Mouse (Mus musculus) heart, postnatal 10 days (tissue): ENCODE data around the gene Gm27027. TPM values are rescaled to one million over a fixed set of nuclear protein-coding genes. Genes with fewer than 3 reads are reported as not detected.

Experiments
- DNase-seq, 2 experiments: peaks; one replicate each; pipeline ENCODE4 v3.0.0; 2021
- intact Hi-C: fragments of 180-260 bp; cut with DNase I; formaldehyde crosslinking; loops from one replicate; pipeline ENCODE4 v1.15.1; 2025
- total RNA-seq, 2 experiments: library from RNA; stranded (reverse); gene quantifications; 2 replicates each; pipeline ENCODE4 v1.2.3; 2021

Gm27027 gene
- total RNA-seq, 2 experiments from 2014 or later, result 1.0 TPM; not detected in 1

GRCm38 (mm10) chr2:93944099-93944498, 52.1 kb downstream of the Gm27027 start:
- intact Hi-C loops, result no loop called here
- DNase-seq, result no peak

- peak; percentile 72 to 74 for DNase-seq
- intact Hi-C loops, result no loop called here
Measured at GRCm38 (mm10) chr2:93941670-93942069, 54.5 kb downstream of the Gm27027 start.

- no peak for DNase-seq
- intact Hi-C loops, result no loop called here
Measured at GRCm38 (mm10) chr2:93938534-93938933, 57.6 kb downstream of the Gm27027 start.

GRCm38 (mm10) chr2:93928866-93929265, 67.3 kb downstream of the Gm27027 start:
- intact Hi-C loops, result no loop called here
- no peak for DNase-seq

GRCm38 (mm10) chr2:93927701-93928437, 68.3 kb downstream of the Gm27027 start:
- intact Hi-C loops, result no loop called here
- DNase-seq, result no peak

- DNase-seq, result no peak
- intact Hi-C loops, result no loop called here
Measured at GRCm38 (mm10) chr2:93926141-93926540, 70.0 kb downstream of the Gm27027 start.

GRCm38 (mm10) chr2:93919093-93919492, 77.1 kb downstream of the Gm27027 start:
- intact Hi-C loops, result no loop called here
- no peak for DNase-seq

- intact Hi-C loops, result no loop called here
- DNase-seq, result no peak
Measured at GRCm38 (mm10) chr2:93913552-93913951, 82.6 kb downstream of the Gm27027 start.

- intact Hi-C loops, result no loop called here
- DNase-seq, result peak; percentile 28 to 31
Measured at GRCm38 (mm10) chr2:93911942-93912341, 84.2 kb downstream of the Gm27027 start.

- intact Hi-C loops, result loop anchor here (2.0 kb wide), 1 partner anchor 45 kb away; no protein-coding TSS in a partner anchor
- no peak for DNase-seq
Measured at GRCm38 (mm10) chr2:93909716-93910115, 86.4 kb downstream of the Gm27027 start.

GRCm38 (mm10) chr2:93907519-93908294, 88.4 kb downstream of the Gm27027 start:
- intact Hi-C loops, result loop anchor here (2.0 kb wide), 1 partner anchor 47 kb away; no protein-coding TSS in a partner anchor
- peak; percentile 35 to 36 for DNase-seq

Other genes with a start within 250 kb of the Gm27027 start
- gene Ext2, start 173.8 kb downstream of the Gm27027 start, total RNA-seq, result 10 to 100 TPM; 58.0 to 59.9 TPM
- gene Accs, start 146.4 kb downstream of the Gm27027 start, total RNA-seq, result 1 to 10 TPM; 5.4 to 7.6 TPM
- under 1 TPM in 1 of 2 experiments, not detected in 1; 0.24 TPM for gene Accsl, start 127.2 kb downstream of the Gm27027 start, total RNA-seq
- gene Gm13889, start 39.2 kb downstream of the Gm27027 start, total RNA-seq, result 10 to 100 TPM; 25.3 to 29.4 TPM
- 10 to 100 TPM; 70.0 to 78.2 TPM for gene Alkbh3, start 14.5 kb upstream of the Gm27027 start, total RNA-seq
- gene Hsd17b12, start 161.6 kb upstream of the Gm27027 start, total RNA-seq, result 10 to 100 TPM; 28.8 to 34.8 TPM